Mouse (Mus musculus): ENCODE data around the gene Hikeshi. TPM values are rescaled to one million over a fixed set of nuclear protein-coding genes. Genes with fewer than 3 reads are reported as not detected.
A peak's percentile ranks its signal among the peaks of the same experiment; 100 is the strongest.

Hikeshi gene
- 134 and 154 TPM in 2 replicates for polyA plus RNA-seq (2014; fragmentation: Nextera tagmentation; extraction: Ambion mirVana)

DNA sequence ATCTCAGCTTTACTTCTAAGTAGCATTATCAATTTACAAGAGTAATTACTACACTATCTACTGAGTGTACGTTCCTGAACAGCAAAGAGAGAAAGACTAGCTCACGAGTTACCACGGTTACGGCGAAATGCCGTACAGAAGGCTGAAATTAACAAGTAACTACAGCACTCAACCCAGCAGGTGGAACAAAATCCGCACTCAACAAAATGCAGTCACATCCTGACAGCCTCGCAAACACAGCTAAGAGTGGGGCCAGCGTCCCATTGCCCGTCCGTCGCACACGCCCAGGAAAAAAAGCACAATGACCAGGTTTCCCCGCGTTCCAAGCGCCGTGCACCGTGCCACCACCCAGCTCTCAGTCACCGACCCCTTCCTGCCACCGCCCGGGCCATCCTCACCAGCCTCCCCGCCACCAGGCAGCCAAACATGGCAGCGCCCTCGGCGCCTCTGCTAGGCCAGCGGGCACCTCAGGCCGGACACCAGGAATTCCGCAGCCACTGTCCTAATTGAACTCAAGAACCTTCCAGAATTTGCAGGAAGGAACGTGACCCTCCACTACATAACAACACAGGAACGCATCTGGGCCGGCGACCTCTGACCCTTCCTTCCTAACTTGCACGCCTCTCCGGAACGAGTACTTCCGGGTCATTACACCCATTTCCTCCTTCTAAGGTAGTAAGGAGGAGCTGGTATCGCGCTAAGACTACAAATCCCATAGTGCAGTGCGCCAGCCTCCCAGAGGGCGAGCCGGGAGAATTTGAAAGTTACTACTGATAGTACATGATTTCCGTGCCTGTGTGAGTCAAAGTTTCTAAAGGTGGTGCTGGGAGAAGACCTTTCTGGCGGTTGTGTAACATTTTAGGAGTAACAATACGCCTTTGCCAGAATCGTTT is at the start of gene Hikeshi:
Gene Hikeshi (minus strand): TSS at position 634 of the 893 bp plus-strand sequence.
- Histone ChIP-seq H3K27me3 (ENCODE audit: control insufficient read depth, insufficient read depth, low read length) (no peaks in the 10 kb centered on the region), H3K4me1 (ENCODE audit: control insufficient read depth, insufficient read depth, low read length) (peaks cover 9% of the 10 kb centered on the region; the same call in 1 of the 2 replicates), H3K36me3 (ENCODE audit: control insufficient read depth, insufficient read depth, low read length) (no peaks in the 10 kb centered on the region), H3K27ac (replicated peaks; ENCODE audit: low read depth, low read length) (peak within 1 kb of the TSS; percentile 79), H3K9ac (replicated peaks; ENCODE audit: low read length) (peak within 1 kb of the TSS; percentile 65), H3K9me3 (ENCODE audit: control insufficient read depth, low read length) (no peaks in the 10 kb centered on the region), H3K4me2 (ENCODE audit: low read length) (peak within 1 kb of the TSS; percentile 59), H3K4me3 (replicated peaks; ENCODE audit: low read depth, low read length) (peak within 1 kb of the TSS; percentile 82)
- WGBS: under 1% methylated on average over 45 of the region's 45 CpGs
- ATAC-seq (ENCODE audit: low FRiP score, low TSS enrichment): peak; percentile 99
- peak; percentile 99 for DNase-seq

DNA sequence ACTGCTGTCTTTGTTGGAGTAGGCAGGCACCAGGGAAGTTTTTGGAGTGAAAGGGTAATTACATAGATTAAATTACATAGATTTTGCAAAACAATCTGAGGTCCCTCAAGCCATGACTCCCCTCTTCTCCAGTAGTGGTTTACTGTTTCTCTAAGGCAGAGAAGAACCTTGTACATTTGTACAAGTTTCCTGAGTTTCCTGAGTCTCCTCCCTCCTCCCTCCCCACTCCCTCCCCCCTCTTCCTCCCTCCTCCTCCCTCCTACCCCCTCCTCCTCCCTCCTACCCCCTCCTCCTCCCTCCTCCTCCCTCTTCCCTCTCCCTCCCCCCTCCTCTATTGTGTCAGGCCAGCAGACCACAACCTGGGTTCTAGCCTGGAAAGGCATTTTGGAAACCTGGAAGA is 43.4 kb upstream of the Hikeshi start:
- peaks cover 8% of the 10 kb centered on the region; the same call in 1 of the 2 replicates for H3K4me1 ChIP-seq (ENCODE audit: control insufficient read depth, insufficient read depth, low read length)
- H3K4me2 ChIP-seq (ENCODE audit: low read length): no peak overlapping the region
- DNase-seq (no peak), ATAC-seq (ENCODE audit: low FRiP score, low TSS enrichment) (no peak)
- H3K27me3 ChIP-seq (ENCODE audit: control insufficient read depth, insufficient read depth, low read length): no peaks in the 10 kb centered on the region
- no peaks in the 10 kb centered on the region for H3K9me3 ChIP-seq (ENCODE audit: control insufficient read depth, low read length)
- H3K36me3 ChIP-seq (ENCODE audit: control insufficient read depth, insufficient read depth, low read length): no peaks in the 10 kb centered on the region
- no peak overlapping the region for H3K4me3 ChIP-seq (replicated peaks; ENCODE audit: low read depth, low read length)
- no peak overlapping the region for H3K9ac ChIP-seq (replicated peaks; ENCODE audit: low read length)
- no peak overlapping the region for H3K27ac ChIP-seq (replicated peaks; ENCODE audit: low read depth, low read length)

- H3K9ac ChIP-seq (replicated peaks; ENCODE audit: low read length): no peak overlapping the region
- no peaks in the 10 kb centered on the region for H3K9me3 ChIP-seq (ENCODE audit: control insufficient read depth, low read length)
- DNase-seq (no peak), ATAC-seq (ENCODE audit: low FRiP score, low TSS enrichment) (no peak)
- no peak overlapping the region for H3K4me2 ChIP-seq (ENCODE audit: low read length)
- 98% methylated on average over 2 of the region's 2 CpGs for WGBS
- no peaks in the 10 kb centered on the region for H3K27me3 ChIP-seq (ENCODE audit: control insufficient read depth, insufficient read depth, low read length)
- no peaks in the 10 kb centered on the region for H3K36me3 ChIP-seq (ENCODE audit: control insufficient read depth, insufficient read depth, low read length)
- peaks cover 16% of the 10 kb centered on the region; the same call in 1 of the 2 replicates for H3K4me1 ChIP-seq (ENCODE audit: control insufficient read depth, insufficient read depth, low read length)
- H3K27ac ChIP-seq (replicated peaks; ENCODE audit: low read depth, low read length): no peak overlapping the region
- no peak overlapping the region for H3K4me3 ChIP-seq (replicated peaks; ENCODE audit: low read depth, low read length)
Measured at GRCm38 (mm10) chr7:89983441-89983840, 42.4 kb upstream of the Hikeshi start.

GRCm38 (mm10) chr7:89981557-89981956 is 40.6 kb upstream of the Hikeshi start:
- peak overlapping the region; percentile 87 for H3K4me2 ChIP-seq (ENCODE audit: low read length)
- H3K9me3 ChIP-seq (ENCODE audit: control insufficient read depth, low read length): no peaks in the 10 kb centered on the region
- peak overlapping the region; percentile 99 for H3K27ac ChIP-seq (replicated peaks; ENCODE audit: low read depth, low read length)
- 16% methylated on average over 10 of the region's 10 CpGs for WGBS
- DNase-seq (no peak), ATAC-seq (ENCODE audit: low FRiP score, low TSS enrichment) (peak; percentile 12)
- peak overlapping the region; percentile 89 for H3K9ac ChIP-seq (replicated peaks; ENCODE audit: low read length)
- H3K27me3 ChIP-seq (ENCODE audit: control insufficient read depth, insufficient read depth, low read length): no peaks in the 10 kb centered on the region
- no peaks in the 10 kb centered on the region for H3K36me3 ChIP-seq (ENCODE audit: control insufficient read depth, insufficient read depth, low read length)
- H3K4me1 ChIP-seq (ENCODE audit: control insufficient read depth, insufficient read depth, low read length): peaks cover 17% of the 10 kb centered on the region; the same call in 1 of the 2 replicates
- peak overlapping the region; percentile 81 for H3K4me3 ChIP-seq (replicated peaks; ENCODE audit: low read depth, low read length)

DNA sequence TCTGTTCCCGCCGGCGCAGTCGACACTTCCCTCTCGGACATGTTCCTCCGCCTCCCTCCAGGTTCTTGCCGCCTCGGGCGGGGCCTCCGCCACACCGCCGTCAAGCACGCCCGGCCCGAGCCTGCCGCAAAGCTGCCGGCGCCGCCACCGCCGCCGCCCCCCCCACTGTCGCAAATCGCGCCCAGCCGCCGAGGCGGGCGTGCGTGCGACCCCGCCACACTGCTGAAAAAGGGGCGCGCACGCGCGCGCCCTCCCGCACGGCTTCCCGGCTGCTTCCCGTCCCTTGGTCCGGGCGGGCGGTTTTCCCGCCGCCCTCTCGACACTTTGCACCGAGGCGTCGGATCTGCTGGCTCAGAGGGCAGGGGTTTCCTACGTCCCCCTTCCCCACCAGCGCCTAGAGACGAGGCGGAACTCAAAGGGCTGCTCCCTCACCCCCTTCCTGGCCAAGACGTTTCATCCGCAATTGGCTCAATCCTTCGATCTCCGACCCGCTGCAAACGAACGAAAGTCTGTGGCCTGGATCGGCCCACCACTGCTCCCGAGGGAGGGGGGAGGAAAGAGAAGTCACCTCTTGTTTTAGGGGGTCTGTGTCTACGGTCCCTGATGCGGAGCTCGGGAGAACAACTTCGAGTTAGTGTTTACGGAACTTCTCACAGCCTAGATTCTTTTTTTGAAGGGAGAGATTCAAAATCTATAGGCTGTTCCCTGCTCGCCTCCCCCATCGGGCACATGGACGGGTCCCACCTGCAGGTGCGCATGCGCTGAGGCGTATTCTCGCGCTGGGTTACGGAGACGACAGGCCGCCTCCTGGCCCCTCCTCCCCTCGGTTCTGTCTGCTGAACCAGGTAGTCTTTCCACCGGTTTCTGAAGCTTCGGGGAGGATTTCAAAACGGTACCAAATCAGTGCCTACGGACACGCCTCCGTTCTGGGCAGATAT is 39.8 kb upstream of the Hikeshi start, which contains the start of gene Eed:
Gene Eed (minus strand): TSS at position 499 of the 938 bp plus-strand sequence.
- Histone ChIP-seq H3K27me3 (ENCODE audit: control insufficient read depth, insufficient read depth, low read length) (no peaks in the 10 kb centered on the region), H3K9me3 (ENCODE audit: control insufficient read depth, low read length) (no peaks in the 10 kb centered on the region), H3K36me3 (ENCODE audit: control insufficient read depth, insufficient read depth, low read length) (peaks cover 5% of the 10 kb centered on the region), H3K4me2 (ENCODE audit: low read length) (peak within 1 kb of the TSS; percentile 87), H3K9ac (replicated peaks; ENCODE audit: low read length) (peak within 1 kb of the TSS; percentile 89), H3K27ac (replicated peaks; ENCODE audit: low read depth, low read length) (peak within 1 kb of the TSS; percentile 99), H3K4me1 (ENCODE audit: control insufficient read depth, insufficient read depth, low read length) (peaks cover 17% of the 10 kb centered on the region; the same call in 1 of the 2 replicates), H3K4me3 (replicated peaks; ENCODE audit: low read depth, low read length) (peak within 1 kb of the TSS; percentile 81)
- under 1% methylated on average over 87 of the region's 87 CpGs for WGBS
- ATAC-seq (ENCODE audit: low FRiP score, low TSS enrichment) (peak; percentile 92), DNase-seq (peak; percentile 98)

DNA sequence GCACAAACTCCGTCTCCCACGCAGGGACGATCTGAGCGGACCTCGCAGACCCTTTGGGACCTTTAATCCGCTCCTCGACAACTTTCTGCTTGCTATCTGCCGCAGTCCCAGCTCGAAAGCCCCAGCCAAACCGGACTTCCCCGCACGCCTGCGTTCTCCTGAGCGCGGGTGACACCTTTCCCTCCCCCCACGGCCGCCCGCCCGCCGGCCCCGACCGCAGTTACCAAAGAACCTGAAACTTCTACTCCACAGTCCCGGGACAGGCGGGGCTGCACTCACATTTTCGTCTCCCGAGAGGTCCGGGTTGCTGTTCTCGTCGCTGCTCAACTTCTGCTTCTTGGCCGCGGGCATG is 39.1 kb upstream of the Hikeshi start:
- under 1% methylated on average over 31 of the region's 31 CpGs for WGBS

GRCm38 (mm10) chr7:89979432-89980130 is 38.6 kb upstream of the Hikeshi start:
- H3K4me1 ChIP-seq (ENCODE audit: control insufficient read depth, insufficient read depth, low read length): peaks cover 17% of the 10 kb centered on the region; the same call in 1 of the 2 replicates
- H3K4me2 ChIP-seq (ENCODE audit: low read length): peak overlapping the region; percentile 87
- no peaks in the 10 kb centered on the region for H3K9me3 ChIP-seq (ENCODE audit: control insufficient read depth, low read length)
- DNase-seq (no peak), ATAC-seq (ENCODE audit: low FRiP score, low TSS enrichment) (no peak)
- peaks cover 11% of the 10 kb centered on the region for H3K36me3 ChIP-seq (ENCODE audit: control insufficient read depth, insufficient read depth, low read length)
- peak overlapping the region; percentile 99 for H3K27ac ChIP-seq (replicated peaks; ENCODE audit: low read depth, low read length)
- H3K4me3 ChIP-seq (replicated peaks; ENCODE audit: low read depth, low read length): peak overlapping the region; percentile 81
- whole genome bisulfite sequencing: 3% methylated on average over 23 of the region's 23 CpGs
- H3K27me3 ChIP-seq (ENCODE audit: control insufficient read depth, insufficient read depth, low read length): no peaks in the 10 kb centered on the region
- H3K9ac ChIP-seq (replicated peaks; ENCODE audit: low read length): peak overlapping the region; percentile 89

More for the DNA sequence above, 39.1 kb upstream of the Hikeshi start:
- Histone ChIP-seq H3K27me3 (ENCODE audit: control insufficient read depth, insufficient read depth, low read length) (no peaks in the 10 kb centered on the region), H3K27ac (replicated peaks; ENCODE audit: low read depth, low read length) (peak overlapping the region; percentile 99), H3K36me3 (ENCODE audit: control insufficient read depth, insufficient read depth, low read length) (peaks cover 11% of the 10 kb centered on the region), H3K9me3 (ENCODE audit: control insufficient read depth, low read length) (no peaks in the 10 kb centered on the region), H3K4me1 (ENCODE audit: control insufficient read depth, insufficient read depth, low read length) (peaks cover 17% of the 10 kb centered on the region; the same call in 1 of the 2 replicates), H3K9ac (replicated peaks; ENCODE audit: low read length) (peak overlapping the region; percentile 89), H3K4me2 (ENCODE audit: low read length) (peak overlapping the region; percentile 87), H3K4me3 (replicated peaks; ENCODE audit: low read depth, low read length) (peak overlapping the region; percentile 81)
- DNase-seq (no peak), ATAC-seq (ENCODE audit: low FRiP score, low TSS enrichment) (no peak)

DNA sequence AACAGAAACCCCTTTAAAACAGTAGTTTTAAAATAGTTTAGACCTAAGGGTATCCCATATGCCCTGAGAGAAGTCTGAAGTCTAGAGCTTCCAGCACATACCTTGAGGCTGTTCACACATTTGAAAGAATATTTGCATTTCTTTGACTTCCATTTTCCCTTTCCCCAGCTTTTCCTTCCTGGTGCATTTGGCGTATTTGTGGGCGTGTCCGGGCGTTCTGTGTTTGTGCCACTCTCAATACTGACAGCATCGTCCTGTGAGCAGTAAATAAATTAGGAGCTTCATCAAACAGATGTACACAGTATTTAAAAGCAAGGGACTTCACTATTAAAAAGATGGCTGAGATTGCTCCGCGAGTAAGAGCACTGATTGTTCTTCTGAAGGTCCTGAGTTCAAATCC is 35.8 kb upstream of the Hikeshi start:
- Histone ChIP-seq H3K4me3 (replicated peaks; ENCODE audit: low read depth, low read length) (no peak overlapping the region), H3K27ac (replicated peaks; ENCODE audit: low read depth, low read length) (no peak overlapping the region), H3K9me3 (ENCODE audit: control insufficient read depth, low read length) (no peaks in the 10 kb centered on the region), H3K27me3 (ENCODE audit: control insufficient read depth, insufficient read depth, low read length) (no peaks in the 10 kb centered on the region), H3K9ac (replicated peaks; ENCODE audit: low read length) (no peak overlapping the region), H3K4me2 (ENCODE audit: low read length) (no peak overlapping the region), H3K36me3 (ENCODE audit: control insufficient read depth, insufficient read depth, low read length) (peaks cover 26% of the 10 kb centered on the region), H3K4me1 (ENCODE audit: control insufficient read depth, insufficient read depth, low read length) (peaks cover 14% of the 10 kb centered on the region; the same call in 1 of the 2 replicates)
- ATAC-seq (ENCODE audit: low FRiP score, low TSS enrichment): no peak
- DNase-seq: no peak
- WGBS: 97% methylated on average over 7 of the region's 7 CpGs

Measured in midbrain, embryonic 14.5 days (tissue).